Mouse (Mus musculus): ENCODE data around the gene 1700080E11Rik. TPM values are rescaled to one million over a fixed set of nuclear protein-coding genes. Genes with fewer than 3 reads are reported as not detected.
"Not testable (repeated sequence)": the region's sequence is repeated elsewhere in the genome, so short reads cannot be mapped to it uniquely, and the experiment has no call there.

Gene 1700080E11Rik
- not detected in 2 replicates for polyA plus RNA-seq (2015; fragmentation: Nextera tagmentation; extraction: Ambion mirVana)

GRCm38 (mm10) chr9:105144992-105145391 is at the start of gene 1700080E11Rik:
Gene 1700080E11Rik (minus strand): TSS chr9:105145092.
- H3K36me3 ChIP-seq, result no peaks in the 10 kb centered on the region
- H3K9ac ChIP-seq, result no peak within 1 kb of the TSS
- H3K4me2 ChIP-seq, result no peak within 1 kb of the TSS
- ATAC-seq (ENCODE audit: insufficient number of reproducible peaks, insufficient read depth, low FRiP score, low TSS enrichment, low read depth), result no peak
- 75% methylated on average over 6 of the region's 6 CpGs for WGBS
- no peak within 1 kb of the TSS for H3K4me3 ChIP-seq
- H3K27ac ChIP-seq, result no peak within 1 kb of the TSS
- no peaks in the 10 kb centered on the region for H3K4me1 ChIP-seq
- no peaks in the 10 kb centered on the region for H3K27me3 ChIP-seq
- H3K9me3 ChIP-seq, result no peaks in the 10 kb centered on the region

- Histone ChIP-seq H3K27me3 (no peaks in the 10 kb centered on the region), H3K4me3 (no peak overlapping the region), H3K36me3 (no peaks in the 10 kb centered on the region), H3K9ac (no peak overlapping the region), H3K4me2 (no peak overlapping the region), H3K9me3 (no peaks in the 10 kb centered on the region), H3K4me1 (no peaks in the 10 kb centered on the region), H3K27ac (no peak overlapping the region)
- ATAC-seq (ENCODE audit: insufficient number of reproducible peaks, insufficient read depth, low FRiP score, low TSS enrichment, low read depth), result no peak
- 74% methylated on average over 3 of the region's 3 CpGs for WGBS
These were observed 41.8 kb upstream of the 1700080E11Rik start for GRCm38 (mm10) chr9:105186725-105187124.

GRCm38 (mm10) chr9:105182392-105182791 is 37.5 kb upstream of the 1700080E11Rik start:
- no peaks in the 10 kb centered on the region for H3K9me3 ChIP-seq
- WGBS, result 85% methylated on average over 3 of the region's 3 CpGs
- H3K9ac ChIP-seq, result no peak overlapping the region
- H3K36me3 ChIP-seq, result no peaks in the 10 kb centered on the region
- no peak overlapping the region for H3K27ac ChIP-seq
- no peak overlapping the region for H3K4me3 ChIP-seq
- H3K4me2 ChIP-seq, result no peak overlapping the region
- no peak for ATAC-seq (ENCODE audit: insufficient number of reproducible peaks, insufficient read depth, low FRiP score, low TSS enrichment, low read depth)
- H3K4me1 ChIP-seq, result no peaks in the 10 kb centered on the region
- no peaks in the 10 kb centered on the region for H3K27me3 ChIP-seq

- Histone ChIP-seq H3K9ac (no peak overlapping the region), H3K4me3 (no peak overlapping the region), H3K9me3 (no peaks in the 10 kb centered on the region), H3K36me3 (no peaks in the 10 kb centered on the region), H3K27me3 (no peaks in the 10 kb centered on the region), H3K4me2 (no peak overlapping the region), H3K27ac (no peak overlapping the region), H3K4me1 (no peaks in the 10 kb centered on the region)
- ATAC-seq (ENCODE audit: insufficient number of reproducible peaks, insufficient read depth, low FRiP score, low TSS enrichment, low read depth), result no peak
- WGBS, result 81% methylated on average over 6 of the region's 6 CpGs
These were observed 5.7 kb downstream of the 1700080E11Rik start for GRCm38 (mm10) chr9:105139204-105139603.

GRCm38 (mm10) chr9:105136404-105136803 is 8.5 kb downstream of the 1700080E11Rik start:
- no peaks in the 10 kb centered on the region for H3K9me3 ChIP-seq
- WGBS, result 33% methylated on average over 1 of the region's 1 CpGs
- no peak overlapping the region for H3K9ac ChIP-seq
- H3K27me3 ChIP-seq, result no peaks in the 10 kb centered on the region
- no peak overlapping the region for H3K4me2 ChIP-seq
- H3K4me1 ChIP-seq, result no peaks in the 10 kb centered on the region
- H3K36me3 ChIP-seq, result no peaks in the 10 kb centered on the region
- no peak overlapping the region for H3K4me3 ChIP-seq
- no peak overlapping the region for H3K27ac ChIP-seq
- ATAC-seq (ENCODE audit: insufficient number of reproducible peaks, insufficient read depth, low FRiP score, low TSS enrichment, low read depth), result no peak

- ATAC-seq (ENCODE audit: insufficient number of reproducible peaks, insufficient read depth, low FRiP score, low TSS enrichment, low read depth), result no peak
- Histone ChIP-seq H3K36me3 (no peaks in the 10 kb centered on the region), H3K4me3 (no peak overlapping the region), H3K4me2 (no peak overlapping the region), H3K4me1 (peaks cover 5% of the 10 kb centered on the region), H3K27ac (no peak overlapping the region), H3K9ac (no peak overlapping the region), H3K9me3 (no peaks in the 10 kb centered on the region), H3K27me3 (0 out of 2 replicates have a peak, but pooled peaks cover 5% of the 10 kb centered on the region)
- 81% methylated on average over 5 of the region's 5 CpGs for WGBS
These were observed 10.4 kb downstream of the 1700080E11Rik start for GRCm38 (mm10) chr9:105134536-105134935.

- Histone ChIP-seq H3K4me2 (peak overlapping the region; percentile 80), H3K9ac (peak overlapping the region; percentile 80; the same call in 1 of the 2 replicates), H3K27ac (no peak overlapping the region), H3K27me3 (0 out of 2 replicates have a peak, but pooled peaks cover 5% of the 10 kb centered on the region), H3K9me3 (no peaks in the 10 kb centered on the region), H3K4me1 (peaks cover 5% of the 10 kb centered on the region), H3K36me3 (no peaks in the 10 kb centered on the region), H3K4me3 (peak overlapping the region; percentile 70)
- ATAC-seq (ENCODE audit: insufficient number of reproducible peaks, insufficient read depth, low FRiP score, low TSS enrichment, low read depth), result peak; percentile 7; the same call in 1 of the 2 replicates
- 24% methylated on average over 5 of the region's 5 CpGs for WGBS
These were observed 12.9 kb downstream of the 1700080E11Rik start for GRCm38 (mm10) chr9:105132002-105132367.

- Histone ChIP-seq H3K9ac (peak within 1 kb of the TSS; percentile 80), H3K4me1 (peaks cover 5% of the 10 kb centered on the region), H3K9me3 (no peaks in the 10 kb centered on the region), H3K4me2 (peak within 1 kb of the TSS; percentile 80), H3K36me3 (no peaks in the 10 kb centered on the region), H3K27ac (peak within 1 kb of the TSS; percentile 75), H3K4me3 (peak within 1 kb of the TSS; percentile 70), H3K27me3 (0 out of 2 replicates have a peak, but pooled peaks cover 5% of the 10 kb centered on the region)
- ATAC-seq (ENCODE audit: insufficient number of reproducible peaks, insufficient read depth, low FRiP score, low TSS enrichment, low read depth), result peak; percentile 92
- under 1% methylated on average over 60 of the region's 60 CpGs for WGBS
These were observed 13.5 kb downstream of the 1700080E11Rik start, which contains the start of gene Nudt16 for GRCm38 (mm10) chr9:105131253-105132001. Gene Nudt16 (minus strand): TSS chr9:105131824.

GRCm38 (mm10) chr9:105130331-105130730 is 14.6 kb downstream of the 1700080E11Rik start:
- Histone ChIP-seq H3K4me1 (peaks cover 5% of the 10 kb centered on the region), H3K27ac (no peak overlapping the region), H3K4me2 (no peak overlapping the region), H3K4me3 (no peak overlapping the region), H3K27me3 (0 out of 2 replicates have a peak, but pooled peaks cover 5% of the 10 kb centered on the region), H3K9me3 (no peaks in the 10 kb centered on the region), H3K36me3 (no peaks in the 10 kb centered on the region), H3K9ac (no peak overlapping the region)
- no peak for ATAC-seq (ENCODE audit: insufficient number of reproducible peaks, insufficient read depth, low FRiP score, low TSS enrichment, low read depth)
- WGBS, result 91% methylated on average over 8 of the region's 8 CpGs

- WGBS, result 84% methylated on average over 3 of the region's 3 CpGs
These were observed 19.7 kb downstream of the 1700080E11Rik start for GRCm38 (mm10) chr9:105125206-105125605.

GRCm38 (mm10) chr9:105103893-105104292 is 41.0 kb downstream of the 1700080E11Rik start:
- Histone ChIP-seq H3K36me3 (no peaks in the 10 kb centered on the region), H3K9ac (no peak overlapping the region), H3K4me1 (no peaks in the 10 kb centered on the region), H3K4me2 (no peak overlapping the region), H3K27me3 (no peaks in the 10 kb centered on the region), H3K27ac (no peak overlapping the region), H3K9me3 (no peaks in the 10 kb centered on the region), H3K4me3 (no peak overlapping the region)
- WGBS, result 85% methylated on average over 5 of the region's 5 CpGs
- ATAC-seq (ENCODE audit: insufficient number of reproducible peaks, insufficient read depth, low FRiP score, low TSS enrichment, low read depth), result no peak

More at GRCm38 (mm10) chr9:105125206-105125605, 19.7 kb downstream of the 1700080E11Rik start:
- not testable (repeated sequence) for ATAC-seq (ENCODE audit: insufficient number of reproducible peaks, insufficient read depth, low FRiP score, low TSS enrichment, low read depth); H3K4me1 ChIP-seq; H3K4me2 ChIP-seq; H3K27ac ChIP-seq; H3K9me3 ChIP-seq; H3K27me3 ChIP-seq; H3K4me3 ChIP-seq; H3K9ac ChIP-seq; H3K36me3 ChIP-seq

GRCm38 (mm10) chr9:105101911-105102310 is 43.0 kb downstream of the 1700080E11Rik start:
- H3K36me3 ChIP-seq, result no peaks in the 10 kb centered on the region
- H3K4me1 ChIP-seq, result no peaks in the 10 kb centered on the region
- ATAC-seq (ENCODE audit: insufficient number of reproducible peaks, insufficient read depth, low FRiP score, low TSS enrichment, low read depth), result no peak
- no peaks in the 10 kb centered on the region for H3K9me3 ChIP-seq
- H3K4me2 ChIP-seq, result no peak overlapping the region
- no peak overlapping the region for H3K4me3 ChIP-seq
- H3K9ac ChIP-seq, result no peak overlapping the region
- no peaks in the 10 kb centered on the region for H3K27me3 ChIP-seq
- WGBS, result 63% methylated on average over 1 of the region's 1 CpGs
- no peak overlapping the region for H3K27ac ChIP-seq

All from embryonic facial prominence, embryonic 13.5 days (tissue).